Mouse (Mus musculus): ENCODE data around the gene Sub1.

Sub1 gene

DNA sequence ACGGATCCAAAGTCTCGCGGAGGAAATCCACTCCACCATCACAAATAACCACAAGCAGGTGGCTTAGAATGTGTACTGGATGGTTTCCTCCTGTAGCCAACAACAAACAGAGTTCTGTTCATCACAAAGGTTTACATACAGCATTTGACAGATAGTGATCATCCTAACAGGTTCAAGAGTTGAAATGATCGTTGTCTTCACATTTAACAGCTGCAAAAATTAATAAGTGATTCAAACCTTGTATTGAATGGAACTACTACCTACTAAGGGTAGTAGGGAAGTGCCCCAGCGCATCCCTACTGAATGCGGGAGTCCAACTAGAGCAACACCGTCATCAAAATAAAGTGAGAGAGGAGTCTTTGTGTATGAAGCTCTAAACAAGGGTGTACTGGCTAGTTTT, at the start of gene Sub1:
Gene Sub1 (minus strand): TSS at position 101 of the 400 bp plus-strand sequence.
- DNase-seq (ENCODE audit: low spot score in 2 of 2), result no peak

- DNase-seq (ENCODE audit: low spot score in 2 of 2), result no peak
Measured at GRCm38 (mm10) chr15:12040407-12040710, 43.6 kb upstream of the Sub1 start.

DNA sequence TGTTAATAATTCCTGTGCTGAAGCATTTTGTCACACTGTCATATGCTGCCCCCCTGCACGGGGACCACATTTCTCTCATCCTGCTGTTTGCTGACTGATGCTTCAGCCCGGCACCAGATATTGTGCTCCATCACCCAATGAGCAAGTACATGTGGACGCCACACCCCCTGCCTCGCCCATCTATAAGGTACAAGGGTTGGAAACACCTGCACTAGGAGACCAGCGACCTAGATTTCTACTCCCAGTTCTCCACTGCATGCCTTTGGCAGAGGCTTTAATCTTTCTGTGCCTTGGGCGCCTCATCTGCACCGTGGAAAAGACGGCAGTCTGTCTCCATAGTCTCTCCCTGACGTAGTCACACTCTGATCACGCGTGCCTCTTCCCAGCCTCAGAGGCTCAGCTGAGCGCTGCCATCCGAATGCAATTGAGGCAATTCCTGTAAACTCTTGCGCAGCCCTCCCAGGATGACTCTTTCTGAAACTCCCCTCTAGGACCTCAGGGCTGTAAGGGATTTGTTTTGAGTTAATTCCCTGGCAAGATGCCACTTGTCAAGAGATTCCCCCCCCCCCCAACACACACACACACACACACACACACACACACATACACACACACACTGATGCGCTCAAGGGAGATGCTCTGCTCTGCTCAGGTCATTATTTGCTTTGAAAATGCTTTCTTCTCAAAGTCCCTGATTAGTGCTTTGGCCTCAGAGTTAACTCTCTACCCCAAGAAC, 43.1 kb upstream of the Sub1 start:
- no peak for DNase-seq (ENCODE audit: low spot score in 2 of 2)

- no peak for DNase-seq (ENCODE audit: low spot score in 2 of 2)
Measured at GRCm38 (mm10) chr15:12039256-12039655, 42.5 kb upstream of the Sub1 start.

- DNase-seq (ENCODE audit: low spot score in 2 of 2), result no peak
Measured at GRCm38 (mm10) chr15:12037866-12038625, 41.3 kb upstream of the Sub1 start.

- no peak for DNase-seq (ENCODE audit: low spot score in 2 of 2)
Measured at GRCm38 (mm10) chr15:12037217-12037616, 40.4 kb upstream of the Sub1 start.

GRCm38 (mm10) chr15:12036675-12037074, 39.9 kb upstream of the Sub1 start:
- DNase-seq (ENCODE audit: low spot score in 2 of 2), result no peak

DNA sequence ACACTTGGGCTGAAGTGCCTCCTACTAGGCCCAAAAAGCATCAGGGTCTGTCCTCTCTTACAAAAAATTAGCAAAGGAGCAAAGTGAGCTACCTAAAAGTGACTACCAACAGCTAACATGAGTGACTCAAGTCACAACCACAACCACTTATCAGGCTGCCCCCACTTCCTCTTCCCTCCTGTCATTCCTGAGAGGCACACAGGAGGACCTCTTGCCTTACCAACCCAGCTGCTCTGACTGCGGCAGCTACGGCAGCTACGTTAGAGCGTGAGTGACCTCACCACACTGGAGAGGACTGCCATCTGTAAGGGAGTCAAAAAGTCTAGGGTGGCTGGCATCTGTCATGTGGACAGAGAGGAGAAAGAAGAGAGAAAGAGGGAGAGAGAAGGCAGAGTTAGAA, 37.5 kb upstream of the Sub1 start:
- DNase-seq (ENCODE audit: low spot score in 2 of 2), result no peak

- no peak for DNase-seq (ENCODE audit: low spot score in 2 of 2)
Measured at GRCm38 (mm10) chr15:12033155-12033554, 36.4 kb upstream of the Sub1 start.

GRCm38 (mm10) chr15:12032512-12032911, 35.7 kb upstream of the Sub1 start:
- DNase-seq (ENCODE audit: low spot score in 2 of 2), result no peak

- DNase-seq (ENCODE audit: low spot score in 2 of 2), result no peak
Measured at GRCm38 (mm10) chr15:12031861-12032260, 35.1 kb upstream of the Sub1 start.

GRCm38 (mm10) chr15:12030221-12030620, 33.4 kb upstream of the Sub1 start:
- no peak for DNase-seq (ENCODE audit: low spot score in 2 of 2)

- DNase-seq (ENCODE audit: low spot score in 2 of 2), result no peak
Measured at GRCm38 (mm10) chr15:12027807-12028206, 31.0 kb upstream of the Sub1 start.

GRCm38 (mm10) chr15:12026932-12027450, 30.2 kb upstream of the Sub1 start:
- DNase-seq (ENCODE audit: low spot score in 2 of 2), result no peak

- no peak for DNase-seq (ENCODE audit: low spot score in 2 of 2)
Measured at GRCm38 (mm10) chr15:12026026-12026425, 29.2 kb upstream of the Sub1 start.

DNA sequence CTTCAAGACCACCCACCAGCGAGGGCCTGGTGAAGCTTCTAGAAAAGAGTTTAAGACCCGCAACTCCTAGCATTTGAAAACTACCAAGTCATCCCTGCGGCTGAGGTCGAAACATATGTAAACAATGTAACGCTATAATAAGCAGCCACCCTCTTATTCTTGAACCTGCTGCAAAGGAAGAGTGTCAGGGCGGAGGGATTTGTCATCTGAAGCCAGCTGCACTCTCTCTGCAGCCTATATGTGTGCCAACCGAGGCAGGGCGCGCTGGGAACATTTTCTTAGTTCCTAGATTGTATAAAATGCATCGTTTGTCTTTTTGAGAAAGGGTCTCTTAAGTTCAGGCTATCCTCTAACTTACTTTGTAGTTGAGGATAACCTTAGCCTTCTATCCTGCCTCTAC, 28.6 kb upstream of the Sub1 start:
- DNase-seq (ENCODE audit: low spot score in 2 of 2), result no peak

- peak in 1 of 2 experiments; percentile 63 for DNase-seq (ENCODE audit: low spot score in 2 of 2)
Measured at GRCm38 (mm10) chr15:12024791-12025268, 28.0 kb upstream of the Sub1 start.

DNA sequence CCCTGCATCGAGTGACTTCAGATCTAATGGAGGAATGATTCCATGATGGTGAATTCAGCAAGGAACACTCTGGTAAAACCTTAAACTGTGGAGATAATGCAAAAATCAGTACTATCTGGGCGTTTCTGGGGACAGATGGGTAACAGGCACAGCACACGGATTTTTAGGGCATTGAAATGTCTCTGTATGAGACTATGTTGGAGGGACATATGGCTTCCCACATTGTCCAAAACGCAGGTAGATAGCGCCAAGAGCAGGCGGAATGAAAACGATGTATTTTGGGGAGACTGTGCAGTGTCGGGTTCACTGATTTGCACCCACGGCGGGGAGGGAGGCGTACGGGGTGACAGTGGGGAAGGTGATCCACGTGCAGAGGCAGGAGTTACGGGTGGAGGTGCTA, 22.7 kb upstream of the Sub1 start:
- DNase-seq (ENCODE audit: low spot score in 2 of 2), result no peak

GRCm38 (mm10) chr15:12018428-12018757, 21.6 kb upstream of the Sub1 start:
- no peak for DNase-seq (ENCODE audit: low spot score in 2 of 2)

DNA sequence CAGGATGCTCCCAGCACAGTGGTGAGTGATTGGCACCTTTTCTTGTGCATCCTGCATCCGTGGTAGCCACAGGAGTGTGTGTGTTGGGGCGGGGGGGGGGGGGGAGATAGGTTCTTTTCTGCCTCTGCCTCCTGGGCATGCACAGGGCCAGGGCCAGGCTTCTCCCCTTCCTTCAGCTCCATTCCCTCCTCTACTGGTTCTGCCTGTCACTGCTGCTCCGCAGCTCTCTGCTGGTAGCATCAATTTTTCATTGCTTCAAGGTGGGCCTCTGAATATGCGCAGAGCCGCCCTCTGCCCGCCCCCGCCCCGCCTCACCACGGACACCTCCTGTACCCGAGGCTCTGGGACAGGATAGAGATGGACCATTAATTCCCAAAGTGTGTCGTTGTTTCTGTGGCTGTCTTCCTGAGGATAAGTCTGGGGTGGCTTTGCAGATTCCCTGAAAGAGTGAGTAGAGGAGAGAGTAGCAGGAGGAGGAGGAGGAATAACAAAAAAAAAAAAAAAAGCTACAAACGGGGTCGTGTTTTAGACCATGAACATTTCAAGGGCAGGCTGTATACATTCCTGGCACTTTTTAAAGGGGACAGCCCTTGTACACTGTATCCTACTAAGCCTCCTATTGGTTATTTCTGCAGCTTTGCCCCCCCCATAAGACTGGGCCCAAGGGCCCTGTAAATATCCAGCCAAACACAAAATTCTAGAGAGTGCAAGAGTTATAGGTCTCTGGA, 21.1 kb upstream of the Sub1 start:
- no peak for DNase-seq (ENCODE audit: low spot score in 2 of 2)

- no peak for DNase-seq (ENCODE audit: low spot score in 2 of 2)
Measured at GRCm38 (mm10) chr15:12014197-12014905, 17.6 kb upstream of the Sub1 start.
